Mouse (Mus musculus): ENCODE measurements around the gene Eif2s2.

Eif2s2 gene

GRCm38 (mm10) chr2:154893548-154893947 is 813 bp upstream of the Eif2s2 start:
- DNase-seq (ENCODE audit: extremely low read depth, low read depth, low spot score), result no peak

GRCm38 (mm10) chr2:154893045-154893385 is 280 bp upstream of the Eif2s2 start:
- no peak for DNase-seq (ENCODE audit: extremely low read depth, low read depth, low spot score)

GRCm38 (mm10) chr2:154891585-154891984 is 1.1 kb downstream of the Eif2s2 start:
- no peak for DNase-seq (ENCODE audit: extremely low read depth, low read depth, low spot score)

GRCm38 (mm10) chr2:154876621-154877020 is 16.1 kb downstream of the Eif2s2 start:
- no peak for DNase-seq (ENCODE audit: extremely low read depth, low read depth, low spot score)

GRCm38 (mm10) chr2:154869954-154870641 is 22.6 kb downstream of the Eif2s2 start:
- no peak for DNase-seq (ENCODE audit: extremely low read depth, low read depth, low spot score)

GRCm38 (mm10) chr2:154868106-154868505 is 24.6 kb downstream of the Eif2s2 start:
- DNase-seq (ENCODE audit: extremely low read depth, low read depth, low spot score), result no peak

GRCm38 (mm10) chr2:154865696-154866095 is 27.0 kb downstream of the Eif2s2 start:
- no peak for DNase-seq (ENCODE audit: extremely low read depth, low read depth, low spot score)

- DNase-seq (ENCODE audit: extremely low read depth, low read depth, low spot score), result no peak
Measured at GRCm38 (mm10) chr2:154863672-154864071, 29.1 kb downstream of the Eif2s2 start.

GRCm38 (mm10) chr2:154855383-154855782 is 37.4 kb downstream of the Eif2s2 start:
- no peak for DNase-seq (ENCODE audit: extremely low read depth, low read depth, low spot score)

GRCm38 (mm10) chr2:154848086-154848485 is 44.6 kb downstream of the Eif2s2 start:
- DNase-seq (ENCODE audit: extremely low read depth, low read depth, low spot score), result no peak

GRCm38 (mm10) chr2:154836537-154836936 is 56.2 kb downstream of the Eif2s2 start:
- DNase-seq (ENCODE audit: extremely low read depth, low read depth, low spot score), result no peak

- peak; percentile 21 for DNase-seq (ENCODE audit: extremely low read depth, low read depth, low spot score)
Measured at GRCm38 (mm10) chr2:154834149-154834865, 58.4 kb downstream of the Eif2s2 start.

- no peak for DNase-seq (ENCODE audit: extremely low read depth, low read depth, low spot score)
Measured at GRCm38 (mm10) chr2:154832471-154832870, 60.3 kb downstream of the Eif2s2 start.

GRCm38 (mm10) chr2:154827521-154827920 is 65.2 kb downstream of the Eif2s2 start:
- DNase-seq (ENCODE audit: extremely low read depth, low read depth, low spot score), result no peak

- DNase-seq (ENCODE audit: extremely low read depth, low read depth, low spot score), result no peak
Measured at GRCm38 (mm10) chr2:154826054-154826538, 66.6 kb downstream of the Eif2s2 start.

All from fat pad, adult 2 months (tissue).